Mouse (Mus musculus): ENCODE data around the gene Rplp2.
"Not testable (repeated sequence)": the region's sequence is repeated elsewhere in the genome, so short reads cannot be mapped to it uniquely, and the experiment has no call there.

Rplp2 gene

GRCm38 (mm10) chr7:141447110-141447991 lies at the start of gene Rplp2:
Gene Rplp2 (plus strand): TSS chr7:141447370.
- DNase-seq: peak; percentile 93

DNA sequence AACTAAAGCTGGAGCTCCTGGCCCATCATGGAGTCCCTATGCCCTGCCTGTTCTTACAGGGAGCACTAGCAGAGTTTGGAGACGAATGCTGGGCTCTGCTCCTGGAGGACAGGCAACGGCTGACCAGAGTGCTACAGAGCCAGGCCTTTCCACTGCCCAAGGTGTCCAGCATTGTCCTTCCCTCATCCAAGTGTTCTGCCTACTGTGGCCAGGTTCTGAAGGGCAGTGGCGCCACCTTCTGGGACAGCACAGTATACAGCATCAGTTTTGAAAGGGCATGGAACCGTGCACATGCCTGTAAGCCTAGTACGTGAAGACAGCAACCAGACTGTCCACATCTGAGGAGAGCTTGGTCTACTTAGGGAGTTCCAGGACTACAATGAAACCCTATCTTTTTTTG lies 43.9 kb upstream of the Rplp2 start:
- DNase-seq: peak; percentile 51 to 52

GRCm38 (mm10) chr7:141405466-141405865 lies 41.7 kb upstream of the Rplp2 start:
- DNase-seq: no peak

DNA sequence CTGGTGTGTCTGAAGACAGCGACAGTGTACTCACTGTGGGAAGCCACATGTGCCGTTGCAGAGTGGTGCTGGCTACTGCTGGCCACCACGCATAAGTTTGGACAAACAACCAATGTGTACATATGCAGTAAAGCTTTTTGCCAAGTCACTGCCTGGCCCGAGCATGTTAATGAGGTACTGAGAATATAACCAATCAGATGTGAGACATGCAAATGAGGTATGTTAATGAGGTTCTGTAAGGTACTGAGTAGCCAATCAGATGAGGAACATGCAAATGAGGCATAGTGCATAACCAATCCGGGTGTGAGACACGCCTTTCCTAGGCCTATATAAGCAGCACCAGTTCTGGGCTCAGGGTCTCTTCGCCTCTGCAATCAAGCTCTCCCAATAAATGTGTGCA lies 39.5 kb upstream of the Rplp2 start:
- not testable (repeated sequence) for DNase-seq

- peak; percentile 74 to 78 for DNase-seq
Measured at GRCm38 (mm10) chr7:141408833-141409232, 38.3 kb upstream of the Rplp2 start.

- peak in 1 of 2 experiments; percentile 7 for DNase-seq
Measured at GRCm38 (mm10) chr7:141410631-141411030, 36.5 kb upstream of the Rplp2 start.

GRCm38 (mm10) chr7:141411667-141412066 lies 35.5 kb upstream of the Rplp2 start:
- peak in 1 of 2 experiments; percentile 8 for DNase-seq

DNA sequence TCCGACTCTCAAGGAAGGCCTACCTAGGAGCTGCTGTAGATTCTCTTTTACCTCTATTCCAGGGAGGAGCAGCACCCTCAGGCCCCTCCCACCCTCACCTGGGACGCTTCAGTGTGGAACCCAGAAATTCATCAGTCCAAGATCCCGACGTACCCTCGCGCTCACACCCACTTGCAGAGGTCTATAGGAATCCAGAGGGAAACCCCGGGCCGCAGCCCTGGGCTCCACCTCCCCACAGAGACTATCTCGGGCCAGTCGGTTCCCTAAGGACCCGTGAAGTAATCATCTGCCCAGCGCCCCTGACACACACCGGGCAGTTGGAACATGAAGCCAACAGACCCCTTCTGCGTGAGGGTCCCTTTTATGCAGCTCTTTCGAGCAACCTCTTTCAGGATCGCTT lies 33.8 kb upstream of the Rplp2 start:
- peak; percentile 16 to 37 for DNase-seq

DNA sequence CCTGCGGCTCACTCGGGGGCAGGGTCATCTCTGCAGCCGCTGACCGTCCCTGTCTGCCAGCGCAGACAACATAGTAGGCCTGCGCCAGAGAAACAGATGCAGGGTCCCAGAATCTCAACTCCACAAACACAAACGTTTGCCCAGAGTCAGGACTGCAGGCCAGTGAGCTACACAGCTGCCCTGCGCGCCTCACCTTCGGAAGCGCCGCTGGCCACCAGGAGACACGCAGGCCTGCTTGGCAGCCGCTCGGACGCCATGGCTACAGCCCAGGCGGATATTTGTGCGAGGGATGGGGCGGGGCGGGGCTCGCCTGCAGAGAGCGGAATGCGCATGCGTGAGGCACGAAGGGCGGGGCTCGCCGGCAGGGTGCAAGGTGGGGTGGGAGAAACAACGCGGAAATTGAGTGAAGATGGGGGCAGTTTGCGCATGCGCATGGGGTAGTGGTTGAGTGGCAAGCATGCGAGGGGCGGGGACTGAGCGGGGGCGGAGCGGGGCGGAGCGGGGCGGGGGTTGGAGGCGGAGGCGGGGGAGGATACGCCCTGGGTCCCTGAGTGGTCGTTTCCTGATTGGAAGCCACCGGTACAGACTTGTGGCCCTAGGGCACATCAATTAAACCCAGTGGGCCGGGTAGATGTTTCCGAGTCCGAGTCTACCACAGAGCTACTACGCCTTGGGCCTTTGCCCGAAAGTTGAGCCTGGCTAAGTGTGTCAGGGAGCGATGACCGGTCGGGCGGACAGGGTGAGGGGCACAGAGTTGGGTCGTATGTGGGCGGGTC lies 33.2 kb upstream of the Rplp2 start, which contains the start of gene Gatd1:
TSS of gene Gatd1 (minus strand) at position 328 of the 776 bp plus-strand sequence.
- peak; percentile 99 to 100 for DNase-seq

GRCm38 (mm10) chr7:141416144-141416841 lies 30.9 kb upstream of the Rplp2 start:
- DNase-seq: peak in 1 of 2 experiments; percentile 6

DNA sequence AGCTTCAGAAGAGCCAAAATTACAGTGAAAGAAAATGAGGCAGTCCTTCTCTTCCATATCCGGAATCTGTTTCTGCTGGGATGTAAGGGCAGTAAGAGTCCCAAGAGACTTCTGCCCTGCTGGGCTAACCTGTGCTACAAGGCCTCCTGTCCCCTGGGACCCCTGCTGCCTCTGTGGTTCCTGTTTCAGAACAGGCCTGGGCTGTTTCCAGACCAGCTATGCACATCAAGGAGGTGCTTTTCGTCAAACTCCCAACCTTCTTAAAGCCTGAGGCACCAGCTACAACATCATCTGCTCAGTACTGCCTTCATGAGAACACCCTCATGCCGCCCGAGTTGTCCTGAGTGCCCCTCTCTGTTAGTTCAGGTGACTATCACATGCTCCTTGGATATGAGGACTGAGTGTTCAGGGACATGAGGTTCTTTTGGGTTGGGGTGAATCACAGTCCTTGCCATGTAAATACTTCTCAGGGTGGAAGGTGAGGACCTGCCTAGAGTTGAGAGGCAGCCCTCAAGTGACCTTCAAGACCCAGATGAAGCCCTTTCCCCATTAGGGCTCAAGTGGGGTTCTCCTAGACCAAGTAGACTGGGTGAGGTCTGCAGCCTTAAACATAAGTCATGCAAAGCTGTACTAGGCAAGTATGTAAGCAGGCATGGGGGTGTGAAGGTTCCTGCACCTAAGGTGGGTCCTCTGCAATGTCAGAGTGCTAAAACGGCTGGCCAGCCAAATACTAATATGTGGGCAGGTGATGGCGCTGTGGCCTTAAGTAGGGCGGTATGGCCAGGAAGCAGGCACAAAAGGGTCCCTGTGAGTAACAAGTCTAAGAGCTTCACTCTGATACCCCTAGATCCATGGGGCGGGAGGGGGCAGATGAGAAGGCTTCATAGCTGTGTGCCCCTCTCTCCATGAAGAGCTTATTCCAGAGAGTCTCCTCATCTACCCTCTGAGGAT lies 29.2 kb upstream of the Rplp2 start:
- DNase-seq: no peak

DNA sequence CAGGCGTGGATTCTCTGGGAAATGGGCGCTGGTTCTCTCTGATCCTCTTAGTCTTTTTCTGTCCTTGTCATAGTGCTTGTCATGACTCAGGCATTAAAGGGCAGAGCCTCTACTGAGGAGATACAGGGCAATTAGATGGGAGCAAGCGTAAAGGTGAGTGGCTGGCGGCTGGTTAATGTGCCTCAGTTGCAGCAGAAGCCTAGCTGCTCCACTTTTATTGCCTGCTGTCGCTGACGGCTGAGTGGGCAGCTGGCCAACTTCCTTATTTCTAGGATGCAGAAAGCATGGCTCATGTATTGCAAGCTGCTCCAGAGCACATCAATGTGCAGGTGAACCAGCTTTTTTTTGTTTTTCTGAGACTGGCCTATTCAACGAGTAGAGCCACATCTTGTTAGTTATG lies 28.2 kb upstream of the Rplp2 start:
- no peak for DNase-seq

GRCm38 (mm10) chr7:141420030-141420702 lies 27.0 kb upstream of the Rplp2 start:
- DNase-seq: no peak

DNA sequence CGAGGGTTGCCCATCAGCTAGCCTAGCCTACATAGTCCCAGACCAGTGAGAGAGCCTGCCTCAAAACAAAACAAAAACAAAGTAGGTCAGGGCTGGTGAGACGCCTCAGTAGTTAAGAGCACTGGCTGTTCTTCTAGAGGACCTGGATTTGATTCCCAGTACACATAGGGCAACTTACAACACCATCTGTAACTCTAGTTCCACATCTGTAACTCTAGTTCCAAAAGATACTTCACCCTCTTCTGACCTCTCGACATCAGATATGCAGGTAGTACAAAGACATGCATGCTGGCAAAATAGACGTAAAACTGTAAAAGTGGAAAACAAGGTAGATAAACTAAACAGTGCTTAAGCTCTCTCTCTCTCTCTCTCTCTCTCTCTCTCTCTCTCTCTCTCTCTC lies 23.4 kb upstream of the Rplp2 start:
- no peak for DNase-seq

DNA sequence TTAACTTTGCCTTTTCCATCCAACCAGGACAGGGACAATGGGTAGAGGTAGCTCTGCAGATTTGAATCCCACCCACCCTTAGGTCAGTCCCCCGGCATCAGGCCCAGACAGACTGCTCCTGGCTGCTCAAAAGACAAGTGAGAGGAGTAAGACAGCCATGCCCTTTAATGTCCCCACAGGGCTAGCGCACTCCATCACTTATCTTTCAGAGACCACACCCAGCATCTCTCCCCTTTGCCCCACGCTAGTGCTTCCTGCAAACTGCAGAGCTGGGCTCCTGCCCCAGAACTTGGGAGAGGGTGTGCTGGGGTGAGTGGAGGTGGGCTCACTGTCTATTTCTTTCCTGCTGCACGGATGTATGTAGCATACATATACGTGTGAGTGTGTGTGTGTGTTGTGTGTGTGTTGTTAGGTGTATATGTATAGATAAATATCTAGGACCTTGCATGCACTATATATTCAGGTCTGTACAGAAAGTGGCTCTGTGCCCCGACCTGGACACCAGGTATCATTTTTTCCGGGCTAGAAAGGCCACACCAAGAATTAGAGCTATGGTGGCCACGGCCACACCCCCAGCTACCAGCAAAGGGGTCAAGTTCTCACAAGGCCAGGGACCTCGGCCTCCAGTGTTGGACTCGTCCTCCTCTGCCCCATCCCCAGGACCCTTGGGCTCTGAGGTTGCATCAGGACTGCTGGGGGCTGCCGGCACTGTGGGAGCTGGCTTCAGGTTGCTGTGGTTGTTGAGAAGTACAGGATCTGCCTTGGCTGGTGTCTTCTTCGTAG lies 20.0 kb upstream of the Rplp2 start:
- no peak for DNase-seq

DNA sequence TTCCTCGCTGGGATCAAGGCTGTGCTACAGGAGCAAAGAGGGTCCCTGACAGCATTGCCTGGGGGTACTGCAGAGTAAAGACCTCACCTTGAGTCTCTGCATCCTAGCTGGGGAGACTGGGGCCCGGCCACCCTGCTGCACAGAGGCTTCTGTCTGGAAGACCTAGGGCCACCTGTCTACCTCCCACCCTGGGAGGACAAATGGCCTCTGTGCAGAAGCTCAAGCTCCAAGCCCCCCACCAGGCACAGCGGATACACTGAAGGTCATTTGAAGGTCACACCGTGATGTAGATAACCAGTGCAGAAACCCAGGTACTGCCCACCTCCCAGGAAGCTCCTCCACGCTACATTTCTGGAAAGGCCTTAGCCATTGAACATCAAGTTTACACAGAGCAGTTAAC lies 18.5 kb upstream of the Rplp2 start:
- no peak for DNase-seq

DNA sequence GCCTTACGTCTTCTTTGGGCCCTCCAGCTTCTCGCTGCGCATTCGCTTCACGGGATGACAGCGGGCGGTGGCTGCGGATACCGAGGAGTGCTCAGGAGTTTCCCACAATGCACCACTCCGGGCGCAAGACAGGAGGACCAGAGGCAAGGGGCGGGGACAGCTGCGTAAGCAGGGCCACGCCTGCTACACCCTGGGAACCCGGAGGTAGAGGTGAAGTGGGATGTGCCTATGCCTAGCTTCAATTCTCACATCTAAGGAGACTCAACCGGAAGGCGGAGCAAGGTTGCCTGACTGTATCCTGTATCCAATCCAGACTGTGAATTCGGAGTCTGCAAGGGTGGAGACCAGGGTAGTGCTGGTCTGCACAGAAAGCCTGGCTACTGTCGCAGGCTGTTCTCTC lies 17.9 kb upstream of the Rplp2 start, which contains the start of gene Cend1:
TSS of gene Cend1 (minus strand) at position 182 of the 400 bp plus-strand sequence.
- peak in 1 of 2 experiments; percentile 20 for DNase-seq

DNA sequence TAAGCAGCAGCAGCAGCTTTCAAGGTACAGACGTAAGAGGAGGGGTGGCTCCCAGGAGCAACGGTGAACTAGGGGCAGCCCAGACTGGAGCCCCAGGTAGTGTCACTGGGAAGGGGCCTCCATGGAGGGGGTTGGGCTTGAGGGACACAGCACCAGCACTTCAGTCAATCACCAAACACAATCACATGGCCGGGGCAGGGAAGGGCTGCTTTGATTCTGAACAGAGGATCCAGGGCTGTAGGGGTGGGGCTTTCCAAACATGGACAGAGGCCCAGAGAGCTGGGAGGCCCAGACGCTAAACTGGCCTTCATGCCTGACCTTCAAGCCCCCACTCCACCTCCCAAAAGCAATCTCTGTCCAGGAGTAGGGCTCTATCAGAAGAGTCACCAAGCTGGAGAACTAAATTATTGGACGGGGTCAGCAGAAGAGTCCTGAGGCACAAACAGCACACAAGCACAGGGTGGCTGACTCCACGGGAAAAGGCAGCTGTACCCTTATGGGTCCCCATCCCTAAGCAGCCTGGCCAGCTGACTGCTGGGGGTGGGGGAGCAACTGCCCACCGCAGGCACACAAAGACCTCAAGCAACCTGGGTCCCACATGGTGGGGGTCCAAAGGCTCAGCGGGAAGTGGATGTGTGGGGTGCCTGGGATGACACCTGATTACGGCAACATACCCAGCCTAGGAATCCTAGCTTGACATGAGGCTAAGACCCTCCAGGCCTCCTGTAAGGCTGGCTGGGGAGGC lies 17.2 kb upstream of the Rplp2 start:
- DNase-seq: peak in 1 of 2 experiments; percentile 5

- DNase-seq: no peak
Measured at GRCm38 (mm10) chr7:141430585-141431240, 16.5 kb upstream of the Rplp2 start.
